Mouse (Mus musculus): ENCODE results near the gene Gpr19.

The Gpr19 gene

DNA sequence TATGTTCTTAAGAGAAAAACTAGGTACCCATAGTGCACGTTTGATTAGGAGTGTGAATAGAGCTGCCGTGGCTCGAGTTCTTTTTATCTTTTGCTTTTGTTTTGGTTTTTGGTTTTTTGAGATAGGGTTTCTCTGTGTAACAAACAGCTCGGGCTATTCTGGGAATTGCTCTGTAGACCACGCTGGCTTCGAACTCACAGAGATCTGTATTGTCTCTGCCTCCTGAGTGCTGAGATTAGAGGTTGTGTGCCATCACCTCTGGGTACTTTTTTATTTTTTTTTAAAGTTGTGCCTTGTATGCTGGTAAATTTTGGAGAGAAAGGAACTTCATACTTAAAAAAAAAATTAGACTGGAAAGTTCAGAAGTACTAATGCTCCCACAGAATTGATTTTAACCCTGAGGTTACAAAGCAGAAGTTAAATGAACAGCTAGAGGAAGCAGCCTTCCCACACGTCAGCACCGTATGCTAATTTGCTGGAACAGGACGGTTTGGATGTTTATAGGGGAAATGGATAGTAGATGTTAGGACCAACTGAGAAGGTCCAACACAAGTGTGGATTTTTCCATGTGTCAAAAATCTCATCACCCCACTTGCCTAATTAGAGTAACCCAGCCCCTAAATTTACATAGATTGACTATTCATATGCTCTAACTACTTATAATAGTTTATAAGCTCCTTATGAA, 24.3 kb upstream of the Gpr19 start:
- DNase-seq (ENCODE audit: low spot score in 2 of 2) = no peak

DNA sequence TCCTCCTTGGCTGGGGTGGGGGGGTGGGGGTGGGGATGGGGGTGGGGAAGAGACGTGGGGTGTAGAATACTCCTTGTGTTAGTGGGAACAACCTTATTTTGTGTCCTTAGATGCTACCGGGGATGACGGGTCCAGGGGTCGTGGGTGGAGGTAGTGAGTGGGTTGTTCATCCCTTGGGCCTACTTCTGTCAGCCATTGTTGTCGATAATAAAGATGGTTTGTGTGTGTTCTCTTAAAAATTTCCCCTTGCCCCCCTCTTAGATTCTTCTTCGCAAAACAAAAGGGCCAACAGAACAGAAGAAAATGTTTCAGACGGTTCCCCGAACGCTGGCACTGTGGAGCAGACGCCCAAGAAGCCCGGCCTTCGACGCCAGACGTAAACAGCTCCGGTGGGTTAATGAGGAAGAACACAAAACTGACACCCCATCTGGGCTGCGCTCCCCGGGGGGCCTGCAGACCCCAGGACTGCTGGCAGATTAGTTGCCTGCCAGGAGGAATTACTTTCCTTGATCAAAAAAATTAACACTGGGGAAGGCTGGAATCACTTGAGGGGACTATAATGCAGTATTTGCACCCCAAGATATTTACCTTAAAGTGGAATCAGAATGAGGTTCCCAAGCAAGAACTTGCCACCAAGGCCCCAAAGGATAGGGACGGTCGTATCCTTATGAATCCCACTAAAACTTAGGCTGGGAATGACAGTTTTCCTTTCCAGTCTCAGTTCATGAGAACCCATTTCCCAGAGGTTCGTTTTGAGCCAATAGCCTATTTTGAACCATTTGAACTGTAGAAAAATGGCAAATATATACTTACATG, 23.5 kb upstream of the Gpr19 start:
- no peak for DNase-seq (ENCODE audit: low spot score in 2 of 2)

DNA sequence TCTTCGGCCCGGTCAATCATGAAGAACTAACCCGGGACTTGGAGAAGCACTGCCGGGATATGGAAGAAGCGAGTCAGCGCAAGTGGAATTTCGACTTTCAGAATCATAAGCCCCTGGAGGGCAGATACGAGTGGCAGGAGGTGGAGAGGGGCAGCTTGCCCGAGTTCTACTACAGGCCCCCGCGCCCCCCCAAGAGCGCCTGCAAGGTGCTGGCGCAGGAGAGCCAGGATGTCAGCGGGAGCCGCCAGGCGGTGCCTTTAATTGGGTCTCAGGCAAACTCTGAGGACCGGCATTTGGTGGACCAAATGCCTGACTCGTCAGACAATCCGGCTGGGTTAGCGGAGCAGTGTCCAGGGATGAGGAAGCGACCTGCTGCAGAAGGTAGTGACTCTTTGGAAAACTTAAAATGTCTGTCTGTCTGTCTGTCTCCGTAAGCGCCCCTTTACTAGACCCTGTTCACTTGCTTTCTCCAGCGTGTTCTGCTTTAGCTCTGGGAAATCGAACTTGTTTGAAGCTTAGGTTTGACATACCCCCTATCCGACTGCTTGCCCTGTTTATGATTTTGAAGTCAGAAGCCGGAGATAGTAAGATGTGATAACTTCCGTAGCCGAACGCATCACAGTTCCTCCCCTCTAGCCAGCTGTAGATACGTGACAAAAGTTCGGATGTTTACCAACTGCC, 22.8 kb upstream of the Gpr19 start:
- DNase-seq (ENCODE audit: low spot score in 2 of 2) = peak; percentile 62 to 64

DNA sequence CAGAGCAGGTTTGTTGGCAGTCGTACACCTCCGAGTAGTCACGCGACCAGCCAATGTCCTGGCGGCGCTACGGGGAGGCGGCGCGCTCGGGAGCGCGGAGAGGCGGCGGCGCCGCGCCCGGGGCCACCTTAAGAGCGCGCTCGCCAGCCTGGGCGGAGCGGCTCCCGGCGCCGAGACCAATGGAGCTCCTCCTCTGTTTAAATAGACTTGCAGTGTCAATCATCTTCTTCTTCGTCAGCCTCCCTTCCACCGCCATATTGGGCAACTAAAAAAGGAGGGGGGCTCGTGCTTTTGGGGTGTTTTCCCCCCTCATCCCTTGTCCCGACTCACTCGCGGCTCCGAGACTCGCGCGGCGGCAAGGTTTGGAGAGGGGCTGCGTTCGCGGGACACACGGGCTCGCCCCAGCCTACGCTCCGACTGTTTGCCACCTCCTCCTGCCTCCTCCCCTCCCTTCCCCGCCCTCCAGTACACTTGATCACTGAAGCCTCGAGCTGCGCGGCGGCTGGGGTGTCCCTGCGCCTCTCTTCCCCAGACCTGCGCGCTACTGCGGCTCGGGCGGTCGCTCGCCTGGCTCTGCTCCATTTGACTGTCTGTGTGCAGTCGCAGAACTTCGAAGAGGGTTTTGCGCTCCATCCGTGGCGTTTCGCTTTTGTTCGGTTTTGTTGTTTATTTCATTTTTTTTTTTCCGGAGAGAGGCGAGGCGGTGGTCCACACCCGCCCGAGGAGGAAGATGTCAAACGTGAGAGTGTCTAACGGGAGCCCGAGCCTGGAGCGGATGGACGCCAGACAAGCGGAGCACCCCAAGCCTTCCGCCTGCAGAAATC, 22.0 kb upstream of the Gpr19 start, which contains the start of gene Cdkn1b:
TSS of gene Cdkn1b (plus strand) at position 212 of the 824 bp plus-strand sequence.
- peak; percentile 86 to 90 for DNase-seq (ENCODE audit: low spot score in 2 of 2)

DNA sequence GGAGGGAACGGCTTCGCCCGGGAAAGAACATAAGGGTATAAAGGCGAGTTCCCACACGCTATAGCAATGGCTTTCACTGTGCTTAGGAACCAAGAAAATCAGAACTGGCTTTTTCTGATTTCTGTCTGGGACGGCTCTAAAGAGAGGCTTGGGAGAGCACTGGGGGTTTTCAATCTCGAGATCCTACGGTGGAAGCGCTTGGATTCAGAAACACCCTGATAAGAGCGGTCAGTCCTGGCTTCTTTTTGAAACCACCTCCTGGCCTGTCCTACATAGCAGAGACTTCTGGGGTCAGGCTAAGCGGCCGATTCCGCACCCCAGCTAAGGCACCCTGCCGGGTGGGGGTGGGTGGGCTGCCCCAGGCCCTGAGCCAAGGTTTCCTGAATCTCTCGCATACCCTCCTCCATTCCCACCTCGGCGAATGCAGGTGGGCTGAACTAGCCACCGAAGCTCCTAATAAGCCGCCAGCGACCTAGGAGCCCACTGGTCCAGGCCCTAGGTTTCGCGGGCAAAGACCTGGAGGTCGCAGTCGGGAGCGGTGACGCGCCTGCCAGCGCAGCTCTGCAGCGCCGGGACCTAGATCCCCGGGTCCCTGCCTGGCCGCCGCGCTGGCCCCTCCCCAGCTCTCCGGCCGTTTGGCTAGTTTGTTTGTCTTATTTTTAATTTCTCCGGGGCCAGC, 21.3 kb upstream of the Gpr19 start:
- no peak for DNase-seq (ENCODE audit: low spot score in 2 of 2)

DNA sequence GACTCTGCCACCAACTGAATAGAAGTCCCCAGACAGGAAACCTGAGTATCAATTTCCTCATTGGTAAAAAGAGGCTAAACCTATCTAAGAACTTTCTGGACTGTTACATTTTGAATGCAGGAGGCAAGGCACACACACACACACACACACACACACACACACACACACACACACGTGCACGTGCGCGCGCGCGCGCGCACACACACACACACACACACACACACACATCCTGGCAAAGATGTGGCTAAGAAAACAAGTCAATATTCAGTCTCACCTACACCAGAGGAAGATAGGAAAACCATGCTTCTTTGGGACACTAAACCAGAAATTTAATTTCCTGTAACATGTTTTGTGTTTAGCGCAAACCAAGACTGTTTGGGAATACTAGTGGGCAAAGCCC, 20.4 kb upstream of the Gpr19 start:
- DNase-seq (ENCODE audit: low spot score in 2 of 2) = no peak

DNA sequence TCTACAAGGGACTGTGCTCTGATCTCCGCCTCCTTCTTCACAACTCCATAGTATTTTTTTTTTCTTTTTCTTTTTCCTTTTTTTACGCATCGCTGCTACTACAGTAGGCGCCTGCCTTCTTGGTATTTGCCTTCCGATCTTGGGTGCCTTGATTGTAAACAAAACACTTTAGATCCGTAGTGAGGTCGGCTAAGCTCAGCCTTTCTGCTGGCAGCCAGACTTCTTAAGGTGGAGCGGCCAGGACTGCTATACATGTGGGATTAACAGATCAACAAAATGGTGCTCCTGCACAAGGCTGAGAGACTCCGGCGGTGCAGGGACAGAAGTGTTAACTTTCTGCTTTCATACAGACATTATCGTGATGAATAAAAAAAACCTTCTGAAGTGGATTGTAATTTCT, 18.7 kb upstream of the Gpr19 start:
- peak; percentile 41 to 49 for DNase-seq (ENCODE audit: low spot score in 2 of 2)

DNA sequence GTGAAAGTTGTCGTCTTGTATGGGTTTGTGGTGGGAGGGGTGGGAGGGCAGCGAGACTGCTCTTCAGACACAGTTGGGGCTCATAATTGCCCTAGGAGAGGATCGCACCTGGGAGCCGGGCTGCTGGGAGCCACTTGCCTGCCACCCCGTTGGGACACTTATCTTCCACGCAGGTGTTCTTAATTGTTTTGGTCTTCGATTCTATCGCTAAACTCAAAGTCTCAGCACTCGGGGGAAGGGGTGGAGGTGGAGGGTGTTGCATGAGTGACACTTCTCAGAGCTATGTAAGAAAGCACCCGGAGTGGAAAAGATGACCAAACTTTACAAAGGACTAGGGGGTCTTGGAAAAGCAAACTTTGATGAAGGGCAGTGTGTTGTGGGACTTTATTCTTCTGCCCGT, 18.3 kb upstream of the Gpr19 start:
- no peak for DNase-seq (ENCODE audit: low spot score in 2 of 2)

DNA sequence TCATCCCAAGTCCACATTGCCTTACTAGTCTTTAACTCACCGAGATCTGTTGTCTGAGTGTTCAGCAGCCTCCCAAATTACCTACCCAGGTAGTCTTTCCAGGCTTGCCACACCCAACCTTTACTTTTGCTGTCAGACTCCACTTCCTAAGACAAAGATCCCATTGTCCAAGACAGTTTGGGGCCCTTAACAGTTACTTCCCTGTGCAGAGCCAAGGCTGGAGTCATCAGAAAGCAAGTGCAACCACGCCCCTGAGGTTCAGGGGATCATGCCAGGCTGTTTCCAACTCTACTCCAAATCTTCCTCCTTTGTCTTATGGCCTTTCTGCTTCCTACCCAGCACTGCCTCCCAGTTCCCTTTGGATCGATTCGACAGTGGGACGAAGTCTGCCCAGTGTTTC, 16.1 kb upstream of the Gpr19 start:
- DNase-seq (ENCODE audit: low spot score in 2 of 2) = no peak

DNA sequence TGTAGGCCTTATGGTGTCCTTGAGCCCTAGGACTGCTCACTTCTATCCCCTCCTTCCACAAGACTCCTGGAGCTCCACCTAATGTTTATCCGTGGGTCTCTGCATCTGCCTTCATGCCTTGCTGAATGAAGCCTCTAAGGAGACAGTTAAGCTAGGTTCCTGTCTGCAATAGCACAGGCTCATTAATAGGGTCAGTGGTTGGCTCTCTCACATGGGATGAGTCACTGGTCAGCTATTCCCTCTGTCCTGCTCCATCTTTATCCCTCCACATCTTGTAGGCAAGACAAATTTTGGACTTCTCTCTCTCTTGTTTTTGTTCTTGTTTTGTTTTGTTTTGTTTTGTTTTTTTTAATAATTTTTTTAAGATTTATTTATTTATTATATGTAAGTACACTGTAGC, 7.4 kb upstream of the Gpr19 start:
- no peak for DNase-seq (ENCODE audit: low spot score in 2 of 2)

DNA sequence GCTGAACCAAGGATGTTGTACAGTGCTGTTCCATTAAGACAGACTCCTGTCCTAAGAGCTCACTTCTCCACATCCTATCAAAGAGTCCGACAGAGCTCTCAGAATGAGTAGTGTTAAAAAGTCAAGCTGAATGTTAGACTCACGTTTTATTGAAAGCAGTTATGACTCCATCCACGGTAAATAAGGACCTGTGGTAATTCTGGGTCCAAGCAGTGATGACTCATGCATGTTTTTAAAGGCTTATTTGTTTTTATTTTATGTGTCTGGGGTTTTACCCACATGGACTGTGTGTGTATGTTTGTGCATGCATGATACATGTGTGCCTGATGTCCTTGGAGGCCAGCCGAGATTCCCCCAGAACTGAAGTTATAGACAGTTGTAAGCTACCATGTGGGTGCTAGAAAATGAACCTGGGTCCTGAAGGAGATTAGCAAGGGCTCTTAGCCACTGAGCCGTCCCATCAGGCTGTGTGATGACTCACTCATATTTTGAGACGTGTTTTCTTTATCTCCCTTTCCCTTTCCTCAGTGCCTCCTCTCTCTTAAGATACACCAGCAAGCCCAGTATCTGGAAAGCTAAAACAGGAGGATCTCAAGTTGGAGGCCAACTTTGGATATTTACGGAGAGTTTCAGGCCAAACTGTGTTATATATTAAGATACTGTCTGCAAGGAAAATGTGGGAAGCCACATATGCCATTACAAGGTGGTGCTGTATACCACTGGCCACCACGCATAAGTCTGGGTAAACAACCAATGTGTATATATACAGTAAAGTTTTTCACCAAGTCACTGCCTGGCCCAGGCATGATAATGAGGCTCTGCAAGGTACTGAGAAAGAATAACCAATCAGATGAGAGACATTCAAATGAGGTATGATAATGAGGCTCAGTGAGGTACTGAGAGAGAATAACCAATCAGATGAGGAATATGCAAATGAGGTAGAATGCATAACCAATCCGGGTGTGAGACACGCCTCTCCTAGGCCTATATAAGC, 5.8 kb upstream of the Gpr19 start:
- DNase-seq (ENCODE audit: low spot score in 2 of 2) = peak in 1 of 2 experiments; percentile 26

DNA sequence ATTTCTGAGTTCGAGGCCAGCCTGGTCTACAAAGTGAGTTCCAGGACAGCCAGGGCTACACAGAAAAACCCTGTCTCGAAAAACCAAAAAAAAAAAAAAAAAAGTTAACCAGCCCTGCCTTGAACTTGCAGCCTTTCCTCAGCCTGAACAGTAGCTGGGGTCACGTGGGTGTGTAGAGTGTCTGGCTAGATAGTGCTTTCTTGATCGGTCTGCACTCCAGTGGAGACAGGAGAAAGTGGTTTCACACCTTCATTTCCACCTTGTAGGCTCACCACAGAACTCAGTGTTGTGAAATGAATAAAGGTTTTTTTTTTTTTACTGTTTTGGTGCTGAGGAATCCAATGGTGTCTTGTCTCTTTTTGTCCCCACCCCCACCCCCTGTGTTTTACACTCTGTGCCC, 5.0 kb upstream of the Gpr19 start:
- DNase-seq (ENCODE audit: low spot score in 2 of 2) = peak; percentile 64 to 79

DNA sequence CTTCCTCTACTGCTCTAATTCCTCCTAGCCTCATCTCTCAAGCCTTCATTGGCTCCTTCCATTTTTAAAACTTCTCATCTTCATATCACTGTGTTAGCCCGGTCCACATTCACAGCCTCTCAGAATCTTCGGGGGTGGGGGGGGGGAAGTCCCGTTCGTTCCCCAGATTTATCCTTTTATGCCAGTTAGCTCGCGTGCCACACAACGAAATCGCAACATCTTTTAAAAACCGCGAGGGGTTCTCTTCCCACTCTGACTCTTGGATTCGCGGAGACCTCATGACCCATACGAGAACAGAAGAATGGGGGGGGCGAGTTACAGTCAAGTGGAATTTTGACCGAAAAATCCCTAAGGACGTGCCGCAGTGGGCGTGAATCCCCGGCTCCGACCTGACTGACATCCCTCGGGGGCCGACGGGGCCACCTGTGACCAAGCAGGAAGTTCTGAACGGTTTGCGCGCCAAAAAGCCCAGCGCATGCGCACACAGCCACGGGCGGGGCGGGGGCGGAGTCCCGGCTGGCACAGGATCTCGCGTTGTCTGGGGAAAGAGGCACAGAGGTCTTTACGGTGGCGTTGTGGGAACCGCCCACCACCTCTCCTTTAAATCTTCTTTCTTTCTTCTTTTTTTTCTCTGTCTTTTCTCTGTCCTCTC, 809 bp downstream of the Gpr19 start:
- DNase-seq (ENCODE audit: low spot score in 2 of 2) = peak; percentile 97 to 98

DNA sequence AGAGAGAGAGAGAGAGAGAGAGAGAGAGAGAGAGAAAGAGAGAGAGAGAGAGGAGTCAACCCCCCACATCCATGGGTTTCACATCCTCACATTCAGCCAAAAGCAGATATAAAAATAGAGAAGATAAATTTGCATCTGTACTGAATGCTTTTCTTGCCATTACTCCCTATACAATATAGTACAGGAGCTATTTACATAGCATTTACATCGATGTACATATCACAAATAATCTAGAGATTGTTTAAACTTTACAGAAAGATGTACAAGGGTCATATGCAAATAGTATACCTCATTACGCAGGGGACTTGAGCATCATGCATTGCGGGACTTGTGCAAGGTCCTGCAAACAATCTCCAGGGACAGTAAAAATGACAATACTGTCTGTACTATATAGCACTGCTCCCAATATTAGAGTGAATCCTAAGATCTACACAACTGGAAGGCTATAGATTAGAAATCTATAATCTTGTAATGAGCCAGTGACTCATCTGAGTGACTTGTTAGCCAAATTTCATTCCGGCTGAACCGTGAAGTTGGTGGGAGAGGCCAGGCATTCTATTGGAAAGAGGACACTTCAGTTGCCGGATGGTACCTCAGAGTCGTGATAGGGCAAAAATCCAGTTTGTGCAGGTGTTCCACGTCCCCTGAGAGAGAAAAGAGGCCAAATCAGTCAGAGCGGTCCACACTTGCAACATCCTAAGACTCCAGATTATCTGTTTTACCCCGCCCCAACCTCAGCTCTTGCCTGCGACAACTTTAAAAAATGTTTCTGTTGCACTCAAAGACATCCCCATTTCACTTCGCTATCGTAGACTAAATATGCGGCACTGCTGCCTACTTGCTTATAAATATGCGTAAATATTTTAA, 1.6 kb downstream of the Gpr19 start:
- no peak for DNase-seq (ENCODE audit: low spot score in 2 of 2)

DNA sequence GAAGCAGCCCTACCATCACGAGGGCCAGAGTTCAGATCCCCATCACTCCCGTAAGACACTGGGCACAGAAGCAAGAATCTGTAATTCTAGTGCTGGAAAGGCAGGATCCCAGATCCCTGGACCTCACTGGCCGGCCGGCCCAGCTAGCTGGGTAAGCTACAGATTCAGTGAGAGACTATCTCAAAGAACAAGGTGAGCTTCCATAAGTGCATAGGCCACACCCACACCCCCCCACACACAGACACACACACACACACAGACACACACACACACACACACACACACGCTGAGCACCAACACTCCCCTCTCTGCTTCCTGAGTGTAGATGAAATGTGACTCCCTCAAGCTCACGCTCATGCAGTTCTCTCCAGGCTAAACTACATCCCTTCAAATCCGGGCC, 7.9 kb downstream of the Gpr19 start:
- DNase-seq (ENCODE audit: low spot score in 2 of 2) = no peak

DNA sequence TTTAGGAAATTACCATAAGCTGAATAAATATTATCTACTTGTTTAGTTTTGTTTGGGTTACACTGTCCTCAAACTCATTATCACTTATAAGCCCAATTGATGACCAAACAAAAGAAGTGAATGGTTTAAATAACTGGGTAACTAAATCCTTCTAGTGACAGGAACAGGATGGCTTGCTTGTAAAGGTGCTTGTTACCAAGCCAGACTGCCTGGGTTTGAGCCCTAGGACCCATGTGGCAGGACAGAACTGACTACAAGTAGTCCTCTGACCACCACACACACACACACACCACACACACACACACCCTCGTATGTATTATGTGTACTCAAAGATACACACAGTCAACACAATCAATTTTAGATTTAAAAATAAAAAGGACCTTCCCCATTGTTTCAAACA, 8.6 kb downstream of the Gpr19 start:
- no peak for DNase-seq (ENCODE audit: low spot score in 2 of 2)

DNA sequence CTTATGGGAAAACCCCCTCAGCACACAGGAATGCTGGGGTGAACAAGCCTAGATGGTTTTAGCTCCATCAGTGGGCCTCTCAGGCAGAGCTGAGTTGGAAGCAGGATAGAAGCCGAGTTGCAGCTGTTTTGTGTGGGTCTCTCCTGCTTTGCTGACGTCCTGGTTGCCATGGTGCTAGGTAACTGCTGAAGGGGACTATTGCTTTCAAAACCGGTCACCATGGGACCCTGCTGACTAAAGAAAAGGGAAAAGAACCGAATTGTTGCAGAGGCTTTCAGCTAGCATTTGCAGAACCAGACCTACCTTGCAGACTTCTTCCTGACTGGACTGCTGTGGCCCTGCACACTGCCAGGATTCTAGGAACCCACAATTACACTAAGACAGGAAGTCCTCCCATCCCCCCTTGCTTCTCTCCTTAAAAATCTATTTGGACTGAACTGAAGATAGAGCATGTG, 9.8 kb downstream of the Gpr19 start:
- no peak for DNase-seq (ENCODE audit: low spot score in 2 of 2)

DNA sequence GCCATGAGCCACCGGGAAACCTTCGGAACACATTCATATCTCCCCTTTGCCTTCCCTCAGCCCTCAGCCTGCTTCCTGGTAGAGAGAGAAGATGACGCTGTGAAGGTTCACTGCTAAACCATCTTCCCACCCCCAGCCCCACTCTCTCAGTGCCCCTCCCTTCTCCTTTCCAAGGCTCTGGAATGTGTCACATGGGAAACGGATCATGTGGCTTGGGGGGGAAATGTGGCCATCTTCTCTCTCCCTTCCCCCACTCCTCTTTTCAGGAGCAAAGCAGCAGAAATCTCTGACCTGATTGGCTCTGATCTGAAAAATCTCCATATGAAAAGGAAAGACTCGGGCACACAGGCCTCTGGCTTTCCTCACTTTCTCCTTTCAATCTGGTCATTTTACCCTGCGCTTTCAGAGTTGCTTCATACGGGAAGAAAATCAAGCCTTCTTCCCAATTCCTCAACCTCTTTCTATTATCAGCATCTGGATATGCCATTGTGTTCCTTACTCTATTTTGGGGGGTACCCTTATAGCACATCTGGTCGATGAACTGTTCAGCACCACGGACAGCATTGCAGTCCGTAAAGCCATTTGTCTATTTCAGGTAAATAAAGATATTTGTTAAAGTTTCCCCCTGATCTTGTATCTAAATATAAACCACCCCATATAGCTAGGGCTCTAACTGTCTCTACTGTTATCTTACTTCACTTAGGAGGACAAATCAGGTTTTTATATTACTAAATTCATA, 10.5 kb downstream of the Gpr19 start:
- no peak for DNase-seq (ENCODE audit: low spot score in 2 of 2)

Data from natural killer cell, adult 2 months (primary cell).